Mouse (Mus musculus) neural tube, embryonic 13.5 days (tissue): ENCODE data around the gene Epo. TPM values are rescaled to one million over a fixed set of nuclear protein-coding genes. Genes with fewer than 3 reads are reported as not detected.
A peak's percentile ranks its signal among the peaks of the same experiment; 100 is the strongest.

Source experiments
- ATAC-seq: fragments of 200-750 bp; cut with Nextera tagmentation; 2 replicates; pipeline ENCODE4 v1.8.0; 2017; ENCODE audit warnings: low read depth, mild to moderate bottlenecking, moderate TSS enrichment, moderate library complexity
- H3K27ac ChIP-seq: fragments of 300-500 bp; sonication (generic); replicated peaks from 2 replicates; pipeline ENCODE4 v1.5.1; 2015; ENCODE audit warnings: moderate library complexity, mild to moderate bottlenecking, inconsistent platforms
- H3K27me3 ChIP-seq: fragments of 300-500 bp; sonication (generic); 2 replicates; pipeline ENCODE4 v1.6.1; 2015; ENCODE audit warnings: mild to moderate bottlenecking, inconsistent platforms
- H3K36me3 ChIP-seq: fragments of 300-500 bp; sonication (generic); 2 replicates; pipeline ENCODE4 v1.6.1; 2015; ENCODE audit warnings: mild to moderate bottlenecking, inconsistent platforms
- H3K4me1 ChIP-seq: fragments of 300-500 bp; sonication (generic); replicated peaks from 2 replicates; pipeline ENCODE4 v1.6.1; 2015; ENCODE audit warnings: inconsistent platforms
- H3K4me2 ChIP-seq: fragments of 300-500 bp; sonication (generic); 2 replicates; pipeline ENCODE4 v1.6.1; 2015; ENCODE audit warnings: inconsistent platforms, mild to moderate bottlenecking, moderate library complexity
- H3K4me3 ChIP-seq: fragments of 300-500 bp; sonication (generic); 2 replicates; pipeline ENCODE4 v1.5.1; 2015; ENCODE audit warnings: mild to moderate bottlenecking, inconsistent platforms
- H3K9ac ChIP-seq: fragments of 300-500 bp; sonication (generic); 2 replicates; pipeline ENCODE4 v1.6.1; 2015; ENCODE audit warnings: moderate library complexity, mild to moderate bottlenecking, inconsistent platforms
- H3K9me3 ChIP-seq: fragments of 300-500 bp; sonication (generic); 2 replicates; pipeline ENCODE4 v1.6.1; 2016; ENCODE audit warnings: inconsistent platforms
- WGBS: fragments of 180-500 bp; shearing (Covaris S2); methylation state at CpG from one replicate; pipeline ENCODE4 v1.1.7; 2015; 5-methylcytosine and 5-hydroxymethylcytosine counted together
- polyA plus RNA-seq: library from polyadenylated mRNA; unstranded; fragments of >200 nt; fragmentation: Nextera tagmentation; extraction: Ambion mirVana; gene quantifications from 2 replicates; pipeline ENCODE4 v1.2.1, GENCODE M21; 2015

Gene Epo
- polyA plus RNA-seq, 1 experiment from 2014 or later: not detected

- H3K4me1 ChIP-seq: peaks cover 15% of the 10 kb centered on the region
- peak overlapping the region; percentile 18; the same call in 1 of the 2 replicates for H3K4me3 ChIP-seq
- peaks cover 23% of the 10 kb centered on the region for H3K27me3 ChIP-seq
- peak overlapping the region; percentile 49 for H3K4me2 ChIP-seq
- no peak for ATAC-seq
- H3K27ac ChIP-seq: no peak overlapping the region
- peak overlapping the region; percentile 49 for H3K9ac ChIP-seq
- H3K9me3 ChIP-seq: no peaks in the 10 kb centered on the region
- WGBS: 2% methylated on average over 17 of the region's 17 CpGs
- H3K36me3 ChIP-seq: no peaks in the 10 kb centered on the region
Measured at GRCm38 (mm10) chr5:137485851-137486155, 47.2 kb downstream of the Epo start.

- 4% methylated on average over 30 of the region's 30 CpGs for WGBS
- peak overlapping the region; percentile 18; the same call in 1 of the 2 replicates for H3K4me3 ChIP-seq
- peaks cover 15% of the 10 kb centered on the region for H3K4me1 ChIP-seq
- no peak for ATAC-seq
- peaks cover 23% of the 10 kb centered on the region for H3K27me3 ChIP-seq
- peak overlapping the region; percentile 49 for H3K9ac ChIP-seq
- no peaks in the 10 kb centered on the region for H3K36me3 ChIP-seq
- no peaks in the 10 kb centered on the region for H3K9me3 ChIP-seq
- H3K4me2 ChIP-seq: peak overlapping the region; percentile 49
- no peak overlapping the region for H3K27ac ChIP-seq
Measured at GRCm38 (mm10) chr5:137485071-137485850, 47.8 kb downstream of the Epo start.

DNA sequence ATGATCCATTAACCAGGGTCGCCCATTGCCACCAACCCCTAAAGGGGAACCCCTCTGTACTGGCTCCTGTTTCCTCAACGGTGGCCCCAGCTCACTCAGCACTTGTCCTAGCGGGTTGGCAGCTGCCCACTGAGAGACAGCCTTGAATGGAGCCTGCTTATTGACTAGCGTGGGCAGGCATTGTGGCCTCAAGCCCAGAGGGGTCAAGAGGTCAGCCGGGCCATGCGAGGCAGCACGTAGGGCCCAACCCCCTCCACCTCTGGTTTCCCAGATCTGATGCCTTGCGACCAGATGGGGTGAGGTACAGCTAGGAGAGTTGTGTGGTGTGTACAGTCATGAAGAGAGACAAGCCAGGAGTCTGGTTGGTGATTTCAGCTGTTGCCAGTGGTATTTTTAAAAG, 51.1 kb downstream of the Epo start:
- H3K27ac ChIP-seq: no peak overlapping the region
- H3K36me3 ChIP-seq: no peaks in the 10 kb centered on the region
- H3K9me3 ChIP-seq: no peaks in the 10 kb centered on the region
- ATAC-seq: no peak
- 10% methylated on average over 8 of the region's 8 CpGs for whole genome bisulfite sequencing
- H3K4me1 ChIP-seq: peaks cover 15% of the 10 kb centered on the region
- peaks cover 22% of the 10 kb centered on the region for H3K27me3 ChIP-seq
- no peak overlapping the region for H3K4me2 ChIP-seq
- no peak overlapping the region for H3K9ac ChIP-seq
- no peak overlapping the region for H3K4me3 ChIP-seq

DNA sequence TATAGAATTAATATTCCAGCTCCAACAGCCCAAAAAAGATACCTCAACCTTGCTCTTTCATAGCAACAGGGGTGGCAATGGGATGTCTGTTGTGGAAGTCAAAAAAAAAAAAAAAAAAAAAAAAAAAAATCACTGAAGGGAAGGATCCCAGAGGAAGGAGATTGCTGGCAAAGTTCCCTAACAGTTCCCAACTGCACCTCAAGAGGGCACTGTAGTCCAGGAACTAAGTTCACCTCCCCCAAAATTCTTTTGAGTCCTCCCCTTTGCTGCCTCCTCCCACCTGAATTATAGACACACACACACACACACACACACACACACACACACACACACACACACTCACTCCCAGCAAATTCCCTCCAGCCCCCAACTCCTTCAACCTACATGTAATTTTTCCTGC, 51.9 kb downstream of the Epo start:
- no peak overlapping the region for H3K9ac ChIP-seq
- H3K36me3 ChIP-seq: no peaks in the 10 kb centered on the region
- H3K27ac ChIP-seq: no peak overlapping the region
- no peaks in the 10 kb centered on the region for H3K9me3 ChIP-seq
- no peak overlapping the region for H3K4me2 ChIP-seq
- ATAC-seq: no peak
- H3K27me3 ChIP-seq: peaks cover 15% of the 10 kb centered on the region
- no peak overlapping the region for H3K4me3 ChIP-seq
- peaks cover 15% of the 10 kb centered on the region for H3K4me1 ChIP-seq

DNA sequence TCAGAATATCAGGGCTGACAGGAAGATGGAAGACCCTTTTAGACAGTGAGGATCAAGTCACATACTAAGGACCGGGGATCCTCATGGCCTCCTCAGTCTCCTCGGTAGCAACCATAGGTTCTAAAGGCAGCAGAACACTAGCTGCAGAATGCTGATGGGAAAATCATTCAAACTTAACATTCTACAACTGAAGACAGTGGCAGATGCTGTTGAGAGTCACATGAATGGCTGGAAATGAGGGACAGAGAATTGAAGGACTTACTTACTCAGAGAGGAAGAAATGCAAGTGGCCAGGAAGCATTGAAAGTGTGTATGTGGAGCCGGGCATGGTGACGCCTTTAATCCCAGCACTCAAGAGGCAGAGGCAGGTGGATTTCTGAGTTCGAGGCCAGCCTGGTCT, 56.1 kb downstream of the Epo start, which contains the start of gene Zan:
Zan (minus strand) TSS at position 101 of the 400 bp plus-strand sequence.
- WGBS: 89% methylated on average over 5 of the region's 5 CpGs
- ATAC-seq: no peak

DNA sequence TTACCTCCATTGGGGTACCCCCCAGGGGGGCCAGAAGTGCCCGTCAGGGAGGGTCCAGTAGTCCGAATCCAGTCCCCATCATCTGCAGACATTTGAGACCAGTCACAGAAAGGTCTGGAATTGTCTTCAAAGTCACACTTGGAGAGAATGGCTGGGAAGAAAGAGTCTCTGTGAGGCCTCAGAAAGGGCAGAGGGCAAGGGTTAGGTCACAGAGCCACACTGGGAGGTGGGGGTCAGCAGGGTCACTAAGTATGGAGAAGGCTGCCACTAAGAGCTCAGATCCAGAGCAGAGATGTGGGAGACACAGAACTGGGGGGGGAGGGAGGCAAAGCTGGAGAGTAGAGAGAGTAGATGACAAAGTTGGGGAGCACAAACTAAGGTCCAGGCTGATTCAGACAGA, 58.7 kb downstream of the Epo start:
- Histone ChIP-seq H3K27ac (no peak overlapping the region), H3K4me2 (no peak overlapping the region), H3K4me1 (no peaks in the 10 kb centered on the region), H3K4me3 (no peak overlapping the region), H3K27me3 (no peaks in the 10 kb centered on the region), H3K9ac (no peak overlapping the region), H3K9me3 (no peaks in the 10 kb centered on the region), H3K36me3 (no peaks in the 10 kb centered on the region)
- ATAC-seq: no peak
- WGBS: 14% methylated on average over 2 of the region's 2 CpGs

More for the DNA sequence above, 56.1 kb downstream of the Epo start, which contains the start of gene Zan:
- peaks cover 3% of the 10 kb centered on the region; the same call in 1 of the 2 replicates for H3K4me1 ChIP-seq
- H3K4me3 ChIP-seq: no peak within 1 kb of the TSS
- H3K4me2 ChIP-seq: no peak within 1 kb of the TSS
- no peak within 1 kb of the TSS for H3K27ac ChIP-seq
- H3K9ac ChIP-seq: no peak within 1 kb of the TSS
- no peaks in the 10 kb centered on the region for H3K9me3 ChIP-seq
- H3K36me3 ChIP-seq: no peaks in the 10 kb centered on the region
- no peaks in the 10 kb centered on the region for H3K27me3 ChIP-seq

- Histone ChIP-seq H3K4me1 (no peaks in the 10 kb centered on the region), H3K27ac (no peak overlapping the region), H3K9me3 (no peaks in the 10 kb centered on the region), H3K36me3 (no peaks in the 10 kb centered on the region), H3K4me3 (no peak overlapping the region), H3K4me2 (no peak overlapping the region), H3K9ac (no peak overlapping the region), H3K27me3 (no peaks in the 10 kb centered on the region)
- ATAC-seq: no peak
- WGBS: 59% methylated on average over 5 of the region's 5 CpGs
Measured at GRCm38 (mm10) chr5:137472252-137472904, 60.7 kb downstream of the Epo start.

DNA sequence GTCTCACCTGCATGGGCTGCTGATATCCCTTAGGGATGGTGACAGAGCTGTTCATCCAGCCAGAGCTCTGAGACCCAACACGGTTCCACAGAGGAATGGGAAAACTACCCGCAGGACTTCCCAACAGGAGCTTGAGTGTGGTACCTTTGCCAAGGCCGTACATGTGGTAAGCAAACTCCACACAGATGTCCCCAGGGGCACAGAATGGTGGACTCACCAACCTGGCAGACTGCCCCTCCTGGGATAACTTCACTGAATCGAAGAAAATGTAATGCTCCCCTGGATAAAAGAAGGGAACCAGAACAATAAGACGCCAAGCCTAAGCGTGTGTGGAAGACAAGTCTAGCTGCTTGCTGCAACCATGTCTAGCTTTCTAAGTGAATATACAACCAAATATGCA, 66.1 kb downstream of the Epo start:
- ATAC-seq: no peak
- Histone ChIP-seq H3K36me3 (no peaks in the 10 kb centered on the region), H3K9ac (no peak overlapping the region), H3K9me3 (no peaks in the 10 kb centered on the region), H3K4me2 (no peak overlapping the region), H3K4me3 (no peak overlapping the region), H3K27ac (no peak overlapping the region), H3K27me3 (no peaks in the 10 kb centered on the region), H3K4me1 (no peaks in the 10 kb centered on the region)
- WGBS: 91% methylated on average over 6 of the region's 6 CpGs

DNA sequence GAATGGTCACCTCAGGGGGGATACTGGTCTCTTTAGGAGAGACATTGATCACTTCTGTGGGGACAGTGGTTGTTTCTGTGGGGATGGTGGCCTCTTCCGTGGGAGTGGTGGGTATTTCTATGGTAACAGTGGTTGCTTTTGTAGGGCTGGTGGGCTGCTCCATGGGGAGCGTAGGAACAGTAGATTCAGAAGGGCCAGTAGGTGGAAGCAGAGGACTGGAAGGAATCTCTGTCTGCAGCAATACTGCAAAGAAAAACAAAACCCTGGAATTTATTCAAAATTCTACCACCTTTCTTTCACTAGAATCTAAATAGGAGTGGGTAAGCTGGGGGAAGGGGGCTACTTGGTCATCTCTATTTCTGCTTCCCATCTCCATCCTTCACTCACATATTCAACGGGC, 68.0 kb downstream of the Epo start:
- no peaks in the 10 kb centered on the region for H3K36me3 ChIP-seq
- no peak overlapping the region for H3K4me3 ChIP-seq
- WGBS: 57% methylated on average over 3 of the region's 3 CpGs
- H3K9ac ChIP-seq: no peak overlapping the region
- H3K4me2 ChIP-seq: no peak overlapping the region
- H3K4me1 ChIP-seq: no peaks in the 10 kb centered on the region
- ATAC-seq: no peak
- no peaks in the 10 kb centered on the region for H3K27me3 ChIP-seq
- no peaks in the 10 kb centered on the region for H3K9me3 ChIP-seq
- no peak overlapping the region for H3K27ac ChIP-seq

DNA sequence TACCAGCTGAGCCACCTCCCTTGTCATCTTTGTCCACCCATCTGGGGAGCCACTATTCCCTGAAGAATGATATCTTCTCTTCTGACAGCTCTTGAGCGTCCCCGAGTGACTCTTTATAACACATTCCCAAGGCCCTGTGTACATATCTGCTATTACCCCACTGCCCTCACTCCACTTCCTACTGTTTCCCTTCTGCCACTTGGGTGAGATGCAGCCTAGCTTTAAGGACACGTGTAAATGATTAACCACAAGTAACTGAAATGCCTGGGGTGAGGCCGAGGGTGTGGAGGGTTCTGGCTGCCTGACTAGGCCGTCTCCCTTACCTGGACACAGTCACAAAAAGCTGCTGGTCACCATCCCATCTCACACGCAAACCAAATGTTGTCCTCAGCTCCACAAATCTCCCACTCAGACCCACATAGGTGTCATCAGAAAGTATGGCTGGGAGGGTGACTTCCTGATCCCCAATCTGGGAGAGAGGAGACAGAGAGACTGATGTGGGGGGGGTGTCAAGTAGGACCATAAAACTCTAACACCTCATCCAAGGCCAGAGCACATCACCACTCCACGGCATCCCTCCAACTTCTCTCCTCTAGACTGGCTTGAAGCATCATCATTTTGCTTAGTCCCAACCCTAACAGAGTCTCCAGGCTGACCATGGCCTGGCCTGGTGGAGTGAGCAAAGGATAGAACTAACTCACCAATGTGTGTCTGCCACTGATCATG, 77.0 kb downstream of the Epo start:
- Histone ChIP-seq H3K4me1 (no peaks in the 10 kb centered on the region), H3K27me3 (no peaks in the 10 kb centered on the region), H3K27ac (no peak overlapping the region), H3K4me3 (no peak overlapping the region), H3K9ac (no peak overlapping the region), H3K36me3 (no peaks in the 10 kb centered on the region), H3K9me3 (no peaks in the 10 kb centered on the region), H3K4me2 (no peak overlapping the region)
- WGBS: 54% methylated on average over 7 of the region's 7 CpGs
- no peak for ATAC-seq

DNA sequence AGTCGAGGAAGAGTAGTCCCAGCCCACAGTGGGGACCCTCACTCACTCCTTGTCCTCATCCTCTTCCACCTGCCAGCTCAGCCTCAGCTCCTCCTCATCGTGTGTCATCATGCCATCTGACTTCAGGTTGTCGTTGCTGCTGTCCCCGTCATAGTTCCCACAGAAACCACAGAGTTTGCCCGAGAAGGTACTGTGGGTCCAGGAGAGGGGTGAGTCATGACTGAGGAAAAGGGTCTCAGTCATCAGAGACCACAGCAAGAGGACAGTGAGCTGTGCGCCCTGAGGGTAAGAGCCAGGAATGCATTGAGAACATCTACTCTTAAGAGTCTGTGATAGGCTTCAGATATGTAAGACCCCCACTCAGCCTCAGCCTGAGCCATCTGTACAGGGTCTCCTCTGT, 77.8 kb downstream of the Epo start:
- ATAC-seq: no peak
- H3K4me2 ChIP-seq: no peak overlapping the region
- WGBS: 89% methylated on average over 6 of the region's 6 CpGs
- no peaks in the 10 kb centered on the region for H3K9me3 ChIP-seq
- no peaks in the 10 kb centered on the region for H3K36me3 ChIP-seq
- H3K4me3 ChIP-seq: no peak overlapping the region
- H3K9ac ChIP-seq: no peak overlapping the region
- no peaks in the 10 kb centered on the region for H3K27me3 ChIP-seq
- H3K4me1 ChIP-seq: no peaks in the 10 kb centered on the region
- H3K27ac ChIP-seq: no peak overlapping the region

- no peaks in the 10 kb centered on the region for H3K9me3 ChIP-seq
- ATAC-seq: no peak
- H3K4me1 ChIP-seq: no peaks in the 10 kb centered on the region
- H3K27ac ChIP-seq: no peak overlapping the region
- no peak overlapping the region for H3K4me2 ChIP-seq
- H3K4me3 ChIP-seq: no peak overlapping the region
- no peaks in the 10 kb centered on the region for H3K36me3 ChIP-seq
- H3K9ac ChIP-seq: no peak overlapping the region
- no peaks in the 10 kb centered on the region for H3K27me3 ChIP-seq
Measured at GRCm38 (mm10) chr5:137445536-137445935, 87.5 kb downstream of the Epo start.
